Mouse (Mus musculus) erythroblast, embryonic 14.5 days (primary cell): ENCODE data around the gene Sprr2j-ps. TPM values are rescaled to one million over a fixed set of nuclear protein-coding genes. Genes with fewer than 3 reads are reported as not detected.

Experiments
- H3K27me3 ChIP-seq: 2 replicates; pipeline ENCODE4 v1.6.1; 2012; ENCODE audit warnings: inconsistent platforms; ENCODE audit not compliant: control insufficient read depth
- H3K36me3 ChIP-seq: 2 replicates; pipeline ENCODE4 v1.6.1; 2012; ENCODE audit warnings: mild to moderate bottlenecking, inconsistent platforms; ENCODE audit not compliant: control insufficient read depth
- H3K4me1 ChIP-seq: 2 replicates; pipeline ENCODE4 v1.6.1; 2012; ENCODE audit warnings: inconsistent platforms; ENCODE audit not compliant: control insufficient read depth
- H3K4me3 ChIP-seq: replicated peaks from 2 replicates; pipeline ENCODE3; 2012; ENCODE audit warnings: moderate library complexity, mild to moderate bottlenecking, inconsistent platforms
- H3K9me3 ChIP-seq: 2 replicates; pipeline ENCODE4 v1.6.1; 2012; ENCODE audit warnings: low read length, inconsistent platforms, mixed read lengths; ENCODE audit not compliant: control insufficient read depth
- GATA1 ChIP-seq: IDR thresholded peaks from 2 replicates; pipeline ENCODE4 v1.6.1; 2012; ENCODE audit warnings: low read length, inconsistent platforms, mixed read lengths
- TAL1 ChIP-seq: IDR thresholded peaks from 3 replicates; pipeline ENCODE4 v1.6.1; 2012; ENCODE audit warnings: low read length, inconsistent platforms, mixed read lengths
- polyA plus RNA-seq: library from polyadenylated mRNA; stranded (reverse); fragments of >175 nt; gene quantifications from 2 replicates; pipeline ENCODE4 v1.2.3, GENCODE M21; 2012

The Sprr2j-ps gene
- polyA plus RNA-seq, 1 experiment, result not detected

GRCm38 (mm10) chr3:92458620-92459019 is 40.7 kb downstream of the Sprr2j-ps start, which contains the start of gene Sprr3:
Sprr3 (minus strand) TSS chr3:92458720.
- Histone ChIP-seq H3K4me3 (no peak within 1 kb of the TSS), H3K4me1 (no peaks in the 10 kb centered on the region), H3K36me3 (no peaks in the 10 kb centered on the region), H3K9me3 (no peaks in the 10 kb centered on the region), H3K27me3 (no peaks in the 10 kb centered on the region)
- no peak for TF ChIP-seq GATA1
- no peak for TF ChIP-seq TAL1

GRCm38 (mm10) chr3:92466576-92466975 is 48.7 kb downstream of the Sprr2j-ps start:
- H3K4me1 ChIP-seq, result no peaks in the 10 kb centered on the region
- no peak overlapping the region for H3K4me3 ChIP-seq
- TF ChIP-seq GATA1, result no peak
- no peak for TF ChIP-seq TAL1
- H3K36me3 ChIP-seq, result no peaks in the 10 kb centered on the region
- no peaks in the 10 kb centered on the region for H3K27me3 ChIP-seq
- H3K9me3 ChIP-seq, result no peaks in the 10 kb centered on the region

DNA sequence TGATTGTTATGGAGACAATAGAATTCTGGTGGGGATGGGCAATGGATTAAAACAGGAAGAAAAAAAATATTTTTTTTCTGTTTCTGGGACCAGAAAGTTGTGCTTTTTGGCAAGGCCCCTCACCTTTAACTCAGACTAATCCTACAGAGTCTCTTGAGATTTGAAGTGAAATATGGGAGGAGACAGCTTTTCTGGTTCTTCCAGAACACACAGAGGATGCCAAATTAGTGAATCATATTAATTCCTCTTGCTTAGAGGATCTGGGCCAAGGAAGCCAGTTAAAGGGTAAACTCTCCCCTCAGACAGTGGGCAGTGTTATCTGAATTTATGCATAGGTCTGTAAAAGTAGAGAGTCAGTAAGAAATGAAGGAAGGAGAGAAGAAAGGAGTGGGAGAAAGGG is 49.5 kb downstream of the Sprr2j-ps start:
- H3K27me3 ChIP-seq, result no peaks in the 10 kb centered on the region
- TF ChIP-seq GATA1, result no peak
- no peak for TF ChIP-seq TAL1
- H3K4me3 ChIP-seq, result no peak overlapping the region
- no peaks in the 10 kb centered on the region for H3K36me3 ChIP-seq
- no peaks in the 10 kb centered on the region for H3K4me1 ChIP-seq
- no peaks in the 10 kb centered on the region for H3K9me3 ChIP-seq

Other genes with a start within 250 kb of the Sprr2j-ps start
- gene Sprr2a1, start 202.3 kb upstream of the Sprr2j-ps start, polyA plus RNA-seq, result not detected in 2 replicates
- gene Sprr2a2, start 202.2 kb upstream of the Sprr2j-ps start, polyA plus RNA-seq, result 0.01 and 0.02 TPM in 2 replicates
- gene Sprr2a3, start 132.7 kb upstream of the Sprr2j-ps start, polyA plus RNA-seq, result not detected in 2 replicates
- gene Sprr2b, start 101.5 kb upstream of the Sprr2j-ps start, polyA plus RNA-seq, result not detected in 2 replicates
- not detected in 2 replicates for gene Sprr2d, start 78.9 kb upstream of the Sprr2j-ps start, polyA plus RNA-seq
- not detected in 2 replicates for gene Sprr2e, start 65.9 kb upstream of the Sprr2j-ps start, polyA plus RNA-seq
- not detected in 2 replicates for gene Sprr2f, start 52.9 kb upstream of the Sprr2j-ps start, polyA plus RNA-seq
- gene Sprr2h, start 32.4 kb upstream of the Sprr2j-ps start, polyA plus RNA-seq, result not detected in 2 replicates
- not detected in 2 replicates for gene Sprr2i, start 10.1 kb upstream of the Sprr2j-ps start, polyA plus RNA-seq
- 2.0 and 2.3 TPM in 2 replicates for gene Gm9774, start 11.3 kb downstream of the Sprr2j-ps start, polyA plus RNA-seq
- gene Sprr2k, start 14.5 kb downstream of the Sprr2j-ps start, polyA plus RNA-seq, result not detected in 2 replicates
- not detected in 2 replicates for gene Sprr1b, start 20.7 kb downstream of the Sprr2j-ps start, polyA plus RNA-seq
- gene Sprr3, start 40.6 kb downstream of the Sprr2j-ps start, polyA plus RNA-seq, result not detected in 2 replicates
- not detected in 2 replicates for gene Sprr1a, start 67.8 kb downstream of the Sprr2j-ps start, polyA plus RNA-seq
- gene Sprr4, start 82.4 kb downstream of the Sprr2j-ps start, polyA plus RNA-seq, result not detected in 2 replicates
- not detected in 2 replicates for gene 2310046K23Rik, start 116.4 kb downstream of the Sprr2j-ps start, polyA plus RNA-seq
- not detected in 2 replicates for gene Ivl, start 155.7 kb downstream of the Sprr2j-ps start, polyA plus RNA-seq
- gene Smcp, start 170.9 kb downstream of the Sprr2j-ps start, polyA plus RNA-seq, result not detected in 2 replicates
- gene 2210017I01Rik, start 189.4 kb downstream of the Sprr2j-ps start, polyA plus RNA-seq, result not detected in 2 replicates
- gene Lce6a, start 203.6 kb downstream of the Sprr2j-ps start, polyA plus RNA-seq, result not detected in 2 replicates
- not detected in 2 replicates for gene Lce1a1, start 230.2 kb downstream of the Sprr2j-ps start, polyA plus RNA-seq
- gene Lce1b, start 238.8 kb downstream of the Sprr2j-ps start, polyA plus RNA-seq, result not detected in 2 replicates